Mouse (Mus musculus): ENCODE measurements around the gene Strap.

The Strap gene

GRCm38 (mm10) chr6:137783899-137784637 is 49.2 kb downstream of the Strap start:
- no peak for DNase-seq

- no peak for DNase-seq
Measured at GRCm38 (mm10) chr6:137788976-137789590, 54.2 kb downstream of the Strap start.

GRCm38 (mm10) chr6:137789658-137790057 is 54.8 kb downstream of the Strap start:
- no peak for DNase-seq

GRCm38 (mm10) chr6:137795494-137795893 is 60.6 kb downstream of the Strap start:
- DNase-seq = no peak

GRCm38 (mm10) chr6:137796596-137797567 is 62.0 kb downstream of the Strap start:
- DNase-seq = no peak

- no peak for DNase-seq
Measured at GRCm38 (mm10) chr6:137799253-137799652, 64.4 kb downstream of the Strap start.

Measured in thymus, postnatal 25 days (tissue).